Mouse (Mus musculus) heart, adult 2 months (tissue): ENCODE results near the gene L2hgdh.

ENCODE experiments used
- CTCF ChIP-seq: fragments of 200-600 bp; IDR thresholded peaks from 2 replicates; pipeline ENCODE4 v1.8.1; 2022; ENCODE audit warnings: antibody characterized with exemption, mild to moderate bottlenecking, moderate library complexity
- POLR2A ChIP-seq: fragments of 200-500 bp; IDR thresholded peaks from 2 replicates; pipeline ENCODE4 v1.6.1; 2011; ENCODE audit warnings: mild to moderate bottlenecking, low read depth, low read length, control low read depth; ENCODE audit not compliant: insufficient read depth

DNA sequence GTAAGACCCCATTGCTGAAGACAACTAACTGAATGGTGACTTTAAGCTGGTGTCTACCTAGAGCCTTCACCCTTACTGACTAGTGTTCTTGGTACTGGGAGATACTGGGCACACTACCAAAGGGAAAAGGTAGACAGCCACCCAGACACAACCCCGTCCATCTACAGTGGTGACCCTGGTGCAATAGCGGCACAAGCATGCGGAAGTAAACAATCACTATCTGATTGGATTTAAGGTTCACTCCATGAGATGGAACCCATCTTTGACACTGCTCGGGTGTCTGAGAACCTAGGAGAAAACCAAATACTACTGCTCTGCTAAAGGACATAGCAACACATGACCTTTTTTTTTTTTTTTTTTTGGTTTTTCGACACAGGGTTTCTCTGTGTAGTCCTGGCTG is 63.0 kb downstream of the L2hgdh start:
- TF ChIP-seq CTCF (no peak), POLR2A (no peak)
